Mouse (Mus musculus) G1E (cell line): ENCODE data around the gene Iqck.

Experiments
- CTCF ChIP-seq: IDR thresholded peaks from 2 replicates; pipeline ENCODE4 v1.5.1; 2012; ENCODE audit warnings: low read depth, low read length, inconsistent platforms, mixed read lengths
- GATA1 ChIP-seq: IDR thresholded peaks from 2 replicates; pipeline ENCODE4 v1.6.1; 2012; ENCODE audit warnings: borderline replicate concordance, low read length, inconsistent platforms, mixed read lengths
- GATA2 ChIP-seq: IDR thresholded peaks from 2 replicates; pipeline ENCODE4 v1.6.1; 2012; ENCODE audit warnings: low read depth, low read length, inconsistent platforms, borderline replicate concordance
- POLR2AphosphoS5 ChIP-seq: IDR thresholded peaks from 2 replicates; pipeline ENCODE4 v1.6.1; 2012; ENCODE audit warnings: low read depth, low read length, inconsistent platforms; ENCODE audit not compliant: insufficient replicate concordance
- TAL1 ChIP-seq: conservative IDR thresholded peaks from 2 replicates; pipeline ENCODE4 v1.6.1; 2012; ENCODE audit warnings: low read depth, low read length, inconsistent platforms, mixed read lengths

- peak; percentile 68 for TF ChIP-seq CTCF
- TF ChIP-seq GATA1 = no peak
- TF ChIP-seq TAL1 = no peak
- TF ChIP-seq GATA2 = no peak
- no peak for TF ChIP-seq POLR2AphosphoS5
Observed at GRCm38 (mm10) chr7:119010854-119011529, 155.4 kb downstream of the Iqck start.
